Mouse (Mus musculus): Measurements from ENCODE around the gene Ngef.
"Not testable (repeated sequence)": the region's sequence is repeated elsewhere in the genome, so short reads cannot be mapped to it uniquely, and the experiment has no call there.

Gene Ngef

GRCm38 (mm10) chr1:87471914-87472313 lies 101.8 kb downstream of the Ngef start:
- no peak for DNase-seq

DNA sequence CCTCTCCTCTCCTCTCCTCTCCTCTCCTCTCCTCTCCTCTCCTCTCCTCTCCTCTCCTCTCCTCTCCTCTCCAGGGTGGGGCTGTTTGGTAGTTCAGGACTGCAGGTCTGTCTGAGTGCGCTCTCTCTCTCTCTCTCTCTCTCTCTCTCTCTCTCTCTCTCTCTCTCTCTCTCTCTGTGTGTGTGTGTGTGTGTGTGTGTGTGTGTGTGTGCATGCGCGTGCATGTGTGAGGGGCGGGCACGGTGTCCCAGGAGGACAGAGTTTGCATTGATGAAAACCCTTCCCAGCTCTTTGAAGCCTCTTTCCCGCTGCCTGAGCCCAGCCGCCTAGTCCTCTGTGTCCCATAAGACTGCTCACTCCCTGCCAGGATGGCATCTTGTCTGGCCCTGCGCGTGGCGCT lies 103.7 kb downstream of the Ngef start, which contains the start of gene Snorc:
Gene Snorc (plus strand): TSS at position 301 of the 400 bp plus-strand sequence.
- not testable (repeated sequence) for DNase-seq

GRCm38 (mm10) chr1:87468321-87468720 lies 105.3 kb downstream of the Ngef start:
- no peak for DNase-seq

DNA sequence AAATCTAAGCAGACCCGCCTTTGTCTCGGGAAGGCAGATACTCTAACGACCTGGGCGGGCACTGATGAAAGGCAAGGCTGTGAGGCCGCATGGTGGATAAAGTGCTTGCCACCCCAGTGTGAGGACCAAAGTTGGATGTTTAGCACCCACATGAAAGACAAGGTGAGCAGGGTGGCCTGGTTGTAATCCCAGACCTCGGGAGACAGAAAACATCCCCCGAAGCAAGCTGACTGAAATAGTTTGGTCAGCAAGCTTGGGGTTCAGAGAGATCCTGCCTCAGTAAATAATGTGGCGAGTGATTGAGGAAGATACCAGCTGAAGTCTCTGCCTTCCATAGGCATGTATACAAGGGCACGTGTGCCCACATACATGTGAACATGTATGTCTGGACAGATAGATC lies 106.2 kb downstream of the Ngef start:
- no peak for DNase-seq

DNA sequence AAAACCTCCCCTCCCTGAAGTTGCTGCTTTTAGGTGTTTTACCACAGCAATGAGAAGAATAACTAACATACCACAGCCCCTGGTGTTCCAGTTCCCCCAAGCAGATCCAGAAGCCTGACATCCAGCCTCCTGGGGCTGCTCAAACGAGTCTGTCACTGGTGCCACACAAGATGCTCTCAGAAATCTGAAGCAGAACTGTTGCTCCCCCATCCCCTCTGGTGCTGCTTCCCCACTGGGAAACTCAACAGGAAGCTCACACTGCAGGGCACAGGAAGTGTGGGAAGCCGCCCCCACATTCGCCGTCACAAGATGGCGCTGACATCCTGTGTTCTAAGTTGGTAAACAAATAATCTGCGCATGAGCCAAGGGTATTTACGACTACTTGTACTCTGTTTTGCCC lies 113.8 kb downstream of the Ngef start:
- not testable (repeated sequence) for DNase-seq

DNA sequence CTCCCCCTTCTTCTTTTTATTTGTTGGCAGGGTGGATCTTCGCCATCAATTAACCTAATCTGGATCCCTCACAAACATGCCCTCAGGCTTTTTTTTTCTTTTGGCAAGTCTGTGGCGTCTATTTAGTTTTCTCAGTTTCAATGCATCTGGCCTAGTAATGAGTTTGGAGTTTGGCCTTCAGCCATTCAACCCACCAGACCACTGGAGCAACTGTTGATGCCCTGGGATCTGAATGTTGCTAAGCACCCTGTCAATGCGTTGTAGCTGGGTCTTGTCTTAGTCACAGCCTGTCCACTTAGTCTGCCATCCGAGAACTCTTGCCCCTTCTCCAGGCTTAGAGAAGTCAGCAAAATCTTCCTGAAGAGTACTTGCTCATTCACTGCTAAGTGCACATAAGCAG lies 115.6 kb downstream of the Ngef start:
- no peak for DNase-seq

DNA sequence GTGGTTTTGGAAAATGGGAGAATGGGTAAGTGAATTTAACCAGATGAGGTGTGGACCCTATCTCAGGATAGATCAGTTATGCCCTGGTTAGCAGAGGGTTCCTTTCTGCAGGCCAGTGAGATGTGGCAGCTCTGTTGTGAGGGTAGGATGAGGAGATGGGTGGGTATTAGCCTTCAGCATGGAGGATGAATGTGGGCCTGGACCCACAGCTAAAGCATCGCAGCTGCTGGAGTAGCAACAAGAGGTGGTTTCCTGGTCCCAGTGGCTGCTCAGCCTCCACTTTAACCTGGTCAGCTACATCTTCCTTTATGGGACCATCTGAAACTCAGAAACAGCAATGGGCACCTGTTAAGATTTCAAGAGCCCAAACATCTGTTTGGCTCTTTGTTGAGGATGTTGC lies 117.2 kb downstream of the Ngef start:
- no peak for DNase-seq

DNA sequence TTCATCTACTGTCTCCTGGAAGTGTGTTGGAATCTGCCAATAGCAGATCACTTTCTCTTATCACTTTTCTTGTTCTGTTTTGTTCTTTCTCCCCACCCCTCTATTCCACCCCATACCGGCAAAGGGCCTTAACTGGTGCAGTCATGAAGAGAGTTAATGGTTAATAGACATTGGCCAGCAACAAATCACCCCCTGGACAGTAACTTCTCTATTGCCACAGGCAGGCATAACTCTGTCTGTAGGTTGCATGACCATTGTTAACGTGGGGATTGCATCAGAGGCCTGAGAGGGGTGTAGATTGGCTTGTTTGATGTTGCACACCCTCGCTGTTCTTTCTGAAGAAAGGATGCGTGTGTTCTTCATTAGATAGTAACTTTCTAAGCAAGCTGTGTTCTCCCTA lies 124.2 kb downstream of the Ngef start:
- peak; percentile 17 for DNase-seq

GRCm38 (mm10) chr1:87447183-87448104 lies 126.2 kb downstream of the Ngef start:
- DNase-seq = peak; percentile 60

DNA sequence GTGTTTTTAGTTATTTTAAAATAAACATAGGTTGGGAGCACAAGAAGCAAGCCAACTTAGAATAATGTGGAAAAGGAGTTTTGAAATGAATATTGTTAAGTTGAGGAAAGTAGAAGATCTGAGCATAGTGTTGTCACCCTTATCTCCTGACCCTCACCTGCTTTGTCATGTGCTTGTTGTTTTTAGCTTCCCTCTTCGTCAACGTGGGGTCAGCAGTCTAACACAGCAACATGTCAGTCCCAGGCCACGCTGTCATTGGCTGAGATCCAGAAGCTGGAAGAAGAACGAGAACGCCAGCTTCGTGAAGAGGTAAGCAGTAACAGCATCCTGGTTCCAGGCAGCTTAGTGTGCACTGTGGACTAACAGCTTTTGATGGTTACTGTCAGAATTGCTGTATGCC lies 137.1 kb downstream of the Ngef start:
- no peak for DNase-seq

DNA sequence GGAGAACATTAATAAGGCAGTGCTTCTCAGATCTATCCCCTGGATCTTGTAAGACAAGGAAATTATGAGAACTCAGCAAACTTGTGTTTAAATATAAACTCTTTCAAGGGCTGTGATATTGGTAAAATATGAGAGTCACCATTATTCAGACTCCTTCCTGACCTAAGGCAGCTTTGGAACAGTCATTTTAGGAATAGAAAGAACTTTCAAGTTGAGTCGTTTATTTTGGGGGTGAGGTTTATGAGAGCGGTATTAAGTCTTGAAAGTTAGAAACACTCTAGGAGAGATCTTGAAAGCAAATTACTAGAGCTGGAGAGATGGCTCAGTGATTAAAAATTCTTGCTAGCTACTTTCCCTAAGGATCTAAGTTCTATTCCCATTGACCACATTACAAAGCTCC lies 138.5 kb downstream of the Ngef start:
- no peak for DNase-seq

Data from kidney, postnatal 14 days (tissue).